Mouse (Mus musculus) myocyte (in vitro differentiated cells): ENCODE data around the gene Lrmda. TPM values are rescaled to one million over a fixed set of nuclear protein-coding genes. Genes with fewer than 3 reads are reported as not detected.

Experiments used
- H3K27me3 ChIP-seq: one replicate; pipeline ENCODE4 v1.6.1; 2011; ENCODE audit not compliant: control insufficient read depth, insufficient read depth, insufficient read length
- H3K36me3 ChIP-seq: one replicate; pipeline ENCODE4 v1.6.1; 2011; ENCODE audit not compliant: control insufficient read depth, insufficient read depth
- H3K4me2 ChIP-seq: one replicate; pipeline ENCODE4 v1.6.1; 2011; ENCODE audit warnings: low read depth, control low read depth
- H3K4me3 ChIP-seq: one replicate; pipeline ENCODE4 v1.5.1; 2011; ENCODE audit warnings: mild to moderate bottlenecking, control low read depth, moderate library complexity
- H3K79me2 ChIP-seq: one replicate; pipeline ENCODE4 v1.6.1; 2011; ENCODE audit not compliant: control insufficient read depth, insufficient read depth
- H3ac ChIP-seq: one replicate; pipeline ENCODE4 v1.6.1; 2011; ENCODE audit not compliant: control insufficient read depth, insufficient read length
- CEBPB ChIP-seq: IDR thresholded peaks from 2 replicates; pipeline ENCODE4 v1.6.1; 2011; ENCODE audit warnings: mild to moderate bottlenecking, moderate library complexity; ENCODE audit not compliant: poor library complexity, insufficient read depth, severe bottlenecking
- E2F4 ChIP-seq: IDR thresholded peaks from one replicate; pipeline ENCODE4 v1.6.1; 2011; ENCODE audit warnings: mild to moderate bottlenecking, control low read depth, moderate library complexity; ENCODE audit not compliant: insufficient read depth
- MAX ChIP-seq: IDR thresholded peaks from one replicate; pipeline ENCODE4 v1.6.1; 2011; ENCODE audit warnings: low read depth, mild to moderate bottlenecking, control low read depth
- MYOD1 ChIP-seq, 3 experiments: IDR thresholded peaks; one replicate each; pipeline ENCODE4 v1.6.1; 2011; ENCODE audit warnings: control low read depth in 2 of 3, low read depth in 2 of 3, mild to moderate bottlenecking in 2 of 3, moderate library complexity in 1 of 3; ENCODE audit not compliant: insufficient read length in 2 of 3, control insufficient read depth in 1 of 3
- MYOG ChIP-seq, 3 experiments: IDR thresholded peaks; one replicate each; pipeline ENCODE4 v1.6.1; 2011; ENCODE audit warnings: control low read depth in 2 of 3, low read depth in 2 of 3, mild to moderate bottlenecking in 2 of 3; ENCODE audit not compliant: insufficient read length in 2 of 3, control insufficient read depth in 1 of 3, insufficient read depth in 1 of 3
- POLR2A ChIP-seq: IDR thresholded peaks from one replicate; pipeline ENCODE4 v1.6.1; 2011; ENCODE audit warnings: low read depth, mild to moderate bottlenecking, control low read depth, moderate library complexity; ENCODE audit not compliant: insufficient read length
- POLR2AphosphoS2 ChIP-seq: IDR thresholded peaks from one replicate; pipeline ENCODE4 v1.6.1; 2011; ENCODE audit warnings: low read depth, control low read depth; ENCODE audit not compliant: insufficient read length
- REST ChIP-seq: IDR thresholded peaks from one replicate; pipeline ENCODE4 v1.6.1; 2011; ENCODE audit warnings: mild to moderate bottlenecking, control low read depth, moderate library complexity; ENCODE audit not compliant: insufficient read depth, insufficient read length
- SRF ChIP-seq: IDR thresholded peaks from one replicate; pipeline ENCODE4 v1.6.1; 2011; ENCODE audit warnings: low read depth; ENCODE audit not compliant: control insufficient read depth, insufficient read length
- TCF12 ChIP-seq: IDR thresholded peaks from one replicate; pipeline ENCODE4 v1.6.1; 2011; ENCODE audit warnings: mild to moderate bottlenecking, control low read depth; ENCODE audit not compliant: poor library complexity, insufficient read depth, severe bottlenecking
- TCF3 ChIP-seq: IDR thresholded peaks from one replicate; pipeline ENCODE4 v1.6.1; 2011; ENCODE audit warnings: low read depth, control low read depth; ENCODE audit not compliant: insufficient read length
- USF1 ChIP-seq: IDR thresholded peaks from one replicate; pipeline ENCODE4 v1.6.1; 2011; ENCODE audit warnings: low read depth, mild to moderate bottlenecking, control low read depth, moderate library complexity
- polyA plus RNA-seq: library from polyadenylated mRNA; unstranded; fragments of >200 nt; fragmentation: generic; extraction: Trizol; gene quantifications from one replicate; pipeline ENCODE4 v1.2.1, GENCODE M21; 2012; ENCODE audit warnings: missing spikeins

Gene Lrmda
- polyA plus RNA-seq, 1 experiment, result 1.9 TPM

DNA sequence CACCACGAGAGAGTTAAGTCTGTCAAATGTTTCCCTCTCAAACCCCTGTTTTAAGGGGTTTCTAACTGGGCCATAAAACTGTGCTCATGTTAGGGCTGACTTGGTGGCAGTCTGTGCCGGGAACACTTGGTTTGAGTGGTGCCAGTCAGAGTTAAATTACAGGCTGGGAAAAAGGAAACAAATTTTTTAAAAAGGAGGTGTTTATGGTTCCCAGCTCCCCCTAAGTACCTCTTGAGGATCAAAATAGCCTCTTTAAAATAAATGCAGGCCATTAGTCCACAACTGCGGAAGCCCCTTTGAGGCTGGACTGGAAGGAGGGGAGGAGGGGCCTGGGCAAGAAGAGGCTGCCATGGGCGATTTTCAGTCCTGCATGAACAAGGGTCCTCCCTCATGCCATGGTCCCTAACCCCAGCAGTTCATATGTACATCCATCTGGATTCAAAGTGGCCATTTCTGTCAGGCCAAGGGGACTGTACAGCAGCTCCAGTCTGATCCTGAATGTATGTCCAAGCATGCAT, 416.4 kb downstream of the Lrmda start:
- no peaks in the 10 kb centered on the region for H3K36me3 ChIP-seq
- H3K27me3 ChIP-seq, result peaks cover 10% of the 10 kb centered on the region
- no peak for TF ChIP-seq POLR2A
- no peak for TF ChIP-seq TCF12
- TF ChIP-seq SRF, result no peak
- no peak for TF ChIP-seq REST
- no peak for TF ChIP-seq E2F4
- TF ChIP-seq MYOG (IDR thresholded peaks at IDR 0.05; ENCODE audit: control insufficient read depth in 1 of 3, insufficient read depth in 1 of 3, insufficient read length in 2 of 3, low read depth in 2 of 3), result no peak
- no peak for TF ChIP-seq POLR2AphosphoS2
- no peak for TF ChIP-seq MAX
- TF ChIP-seq USF1, result no peak
- H3K79me2 ChIP-seq, result no peaks in the 10 kb centered on the region
- no peak overlapping the region for H3ac ChIP-seq
- no peak overlapping the region for H3K4me2 ChIP-seq
- H3K4me3 ChIP-seq, result no peak overlapping the region

DNA sequence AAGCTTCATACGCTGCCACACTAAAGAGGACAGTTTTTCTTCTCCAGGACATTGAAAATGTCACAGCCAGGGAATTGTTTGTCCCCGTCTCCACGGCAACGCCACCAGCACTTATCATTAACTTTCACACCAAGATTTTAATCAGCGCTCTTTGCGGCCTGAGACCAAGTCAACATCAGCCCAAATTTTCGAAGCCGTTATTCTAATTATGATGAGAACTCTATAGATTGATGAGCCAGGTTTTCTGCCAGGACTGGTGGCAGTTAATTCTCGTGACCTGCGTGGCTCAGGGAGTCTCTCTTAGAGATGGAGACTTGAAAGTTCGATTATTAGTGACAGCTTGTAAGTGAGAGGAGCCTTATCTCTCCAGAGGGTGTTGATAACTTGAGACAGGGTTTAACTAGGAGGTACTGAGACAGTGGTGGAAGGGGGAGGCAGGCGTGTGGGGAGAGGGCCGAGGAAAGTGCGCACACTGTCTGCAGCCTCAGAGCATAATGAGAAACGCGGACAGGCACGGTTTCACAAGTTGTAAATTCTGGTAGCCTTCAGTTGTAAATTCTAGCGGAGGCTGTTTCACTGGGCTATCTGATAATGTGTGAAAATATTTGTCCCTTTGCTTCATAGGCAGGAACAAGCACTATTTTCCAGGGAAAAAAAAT, 421.0 kb downstream of the Lrmda start:
- H3K4me3 ChIP-seq, result no peak overlapping the region
- no peak overlapping the region for H3K4me2 ChIP-seq
- TF ChIP-seq REST, result no peak
- no peak for TF ChIP-seq MAX
- TF ChIP-seq CEBPB, result no peak
- no peak for TF ChIP-seq MYOG (IDR thresholded peaks at IDR 0.05; ENCODE audit: control insufficient read depth in 1 of 3, insufficient read depth in 1 of 3, insufficient read length in 2 of 3, low read depth in 2 of 3)
- TF ChIP-seq POLR2A, result no peak
- TF ChIP-seq SRF, result no peak
- TF ChIP-seq TCF12, result no peak
- no peak for TF ChIP-seq TCF3
- no peak for TF ChIP-seq USF1
- no peak for TF ChIP-seq POLR2AphosphoS2
- TF ChIP-seq MYOD1 (IDR thresholded peaks at IDR 0.05; ENCODE audit: control insufficient read depth in 1 of 3, insufficient read length in 2 of 3, low read depth in 2 of 3), result no peak
- TF ChIP-seq E2F4, result no peak
- H3K27me3 ChIP-seq, result peaks cover 5% of the 10 kb centered on the region
- no peak overlapping the region for H3ac ChIP-seq
- no peaks in the 10 kb centered on the region for H3K79me2 ChIP-seq
- no peaks in the 10 kb centered on the region for H3K36me3 ChIP-seq

DNA sequence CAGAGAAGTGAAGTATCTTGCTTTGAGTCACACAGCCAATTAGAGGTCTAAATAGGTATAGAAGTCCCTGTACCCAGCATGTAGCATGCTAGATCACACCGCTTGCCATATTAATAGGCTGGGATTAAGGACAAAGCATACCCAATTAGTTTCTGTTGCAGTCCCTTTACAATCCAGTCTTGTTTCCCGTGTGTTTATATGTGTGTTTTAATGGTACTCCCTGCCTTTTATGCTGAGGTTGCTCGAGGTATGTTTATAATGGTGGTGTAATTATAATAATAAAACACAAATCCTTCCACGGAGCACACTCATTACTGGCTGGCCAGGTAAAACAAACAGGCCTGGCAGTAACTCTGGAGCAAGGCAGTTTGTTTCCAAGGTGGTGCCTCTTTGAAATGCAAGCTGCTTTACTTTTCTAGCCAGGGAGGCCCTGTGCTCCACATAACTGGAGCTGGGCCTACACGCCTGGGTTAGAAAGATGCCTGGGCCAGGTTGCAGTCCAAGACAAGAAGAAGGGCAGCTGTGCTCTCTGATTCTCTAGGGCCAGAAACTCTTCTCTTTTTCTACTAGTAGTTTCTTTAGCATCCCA, 422.4 kb downstream of the Lrmda start:
- H3K4me3 ChIP-seq, result no peak overlapping the region
- H3ac ChIP-seq, result no peak overlapping the region
- TF ChIP-seq TCF3 (no peak), CEBPB (no peak)
- H3K79me2 ChIP-seq, result no peaks in the 10 kb centered on the region
- no peak overlapping the region for H3K4me2 ChIP-seq
- peaks cover 12% of the 10 kb centered on the region for H3K27me3 ChIP-seq
- no peaks in the 10 kb centered on the region for H3K36me3 ChIP-seq

- H3ac ChIP-seq, result no peak overlapping the region
- H3K27me3 ChIP-seq, result peaks cover 12% of the 10 kb centered on the region
- TF ChIP-seq REST, result no peak
- TF ChIP-seq MYOD1 (IDR thresholded peaks at IDR 0.05; ENCODE audit: control insufficient read depth in 1 of 3, insufficient read length in 2 of 3, low read depth in 2 of 3), result no peak
- TF ChIP-seq POLR2AphosphoS2, result no peak
- no peak for TF ChIP-seq CEBPB
- no peak for TF ChIP-seq USF1
- no peak for TF ChIP-seq TCF12
- H3K79me2 ChIP-seq, result no peaks in the 10 kb centered on the region
- H3K4me2 ChIP-seq, result no peak overlapping the region
- H3K36me3 ChIP-seq, result no peaks in the 10 kb centered on the region
- H3K4me3 ChIP-seq, result no peak overlapping the region
Measured at GRCm38 (mm10) chr14:22442719-22443118, 423.2 kb downstream of the Lrmda start.

- no peaks in the 10 kb centered on the region for H3K36me3 ChIP-seq
- H3ac ChIP-seq, result no peak overlapping the region
- H3K79me2 ChIP-seq, result no peaks in the 10 kb centered on the region
- no peak overlapping the region for H3K4me2 ChIP-seq
- TF ChIP-seq MAX, result no peak
- no peak for TF ChIP-seq POLR2A
- no peak for TF ChIP-seq REST
- no peak for TF ChIP-seq USF1
- TF ChIP-seq POLR2AphosphoS2, result no peak
- no peak for TF ChIP-seq TCF12
- no peak for TF ChIP-seq E2F4
- no peak for TF ChIP-seq SRF
- no peak for TF ChIP-seq CEBPB
- no peak for TF ChIP-seq MYOD1 (IDR thresholded peaks at IDR 0.05; ENCODE audit: control insufficient read depth in 1 of 3, insufficient read length in 2 of 3, low read depth in 2 of 3)
- TF ChIP-seq MYOG (IDR thresholded peaks at IDR 0.05; ENCODE audit: control insufficient read depth in 1 of 3, insufficient read depth in 1 of 3, insufficient read length in 2 of 3, low read depth in 2 of 3), result no peak
- no peak for TF ChIP-seq TCF3
- H3K27me3 ChIP-seq, result peaks cover 11% of the 10 kb centered on the region
- no peak overlapping the region for H3K4me3 ChIP-seq
Measured at GRCm38 (mm10) chr14:22444541-22444940, 425.0 kb downstream of the Lrmda start.
